Mouse (Mus musculus): ENCODE data around the gene Zfp113. TPM values are rescaled to one million over a fixed set of nuclear protein-coding genes. Genes with fewer than 3 reads are reported as not detected.

Zfp113 gene
- total and polyA plus RNA-seq, 3 experiments: 4.4 to 7.0 (median 5.8) TPM

GRCm38 (mm10) chr5:138193771-138194727 lies 38.5 kb upstream of the Zfp113 start, which contains the start of gene Mblac1:
Gene Mblac1, plus strand, starts transcription at chr5:138194314.
- Histone ChIP-seq H3K9ac (ENCODE audit: insufficient read depth, low read depth) (peak within 1 kb of the TSS; percentile 42; the same call in 1 of the 2 replicates), H3K27me3 (replicated peaks) (no peaks in the 10 kb centered on the region), H3K4me2 (ENCODE audit: insufficient read depth, low read depth, poor library complexity, severe bottlenecking) (peak within 1 kb of the TSS; percentile 4; the same call in 1 of the 2 replicates), H3K36me3 (replicated peaks in 1 of 2; ENCODE audit: control insufficient read depth in 1 of 2, insufficient read depth in 1 of 2, low read length in 1 of 2) (peaks cover 21 to 57% of the 10 kb centered on the region in 2 experiments), H3K4me3 (replicated peaks in 1 of 3; ENCODE audit: low read depth in 2 of 3, low read length in 2 of 3, poor library complexity in 1 of 3) (peak within 1 kb of the TSS in 2 of 3 experiments; percentile 23 to 53), H3K79me2 (replicated peaks; ENCODE audit: control insufficient read depth, extremely low read depth, insufficient read depth, poor library complexity, severe bottlenecking) (no peaks in the 10 kb centered on the region), H3K9me3 (replicated peaks; ENCODE audit: low read length) (peaks cover 3% of the 10 kb centered on the region), H3K4me1 (ENCODE audit: control insufficient read depth in 1 of 2, insufficient read depth in 2 of 2) (no peaks in the 10 kb centered on the region), H3K27ac (ENCODE audit: insufficient read depth, low read depth) (no peak within 1 kb of the TSS)
- peak; percentile 67 for TF ChIP-seq POLR2AphosphoS2 (IDR thresholded peaks at IDR 0.05; ENCODE audit: low read depth, low read length)
- peak; percentile 33 for TF ChIP-seq MYC (IDR thresholded peaks at IDR 0.05; ENCODE audit: low read depth, low read length)
- peak; percentile 57; the same call in 1 of the 2 replicates for TF ChIP-seq NELFE (IDR thresholded peaks at IDR 0.05; ENCODE audit: low read depth, low read length)
- no peak for TF ChIP-seq ZKSCAN1 (IDR thresholded peaks at IDR 0.05; ENCODE audit: borderline replicate concordance, low read depth, low read length)
- TF ChIP-seq ELF1 (IDR thresholded peaks at IDR 0.05; ENCODE audit: low read depth, low read length): 0 out of 2 replicates have a peak, but pooled peaks have one; percentile 11
- TF ChIP-seq TBP (conservative IDR thresholded peaks at IDR 0.05; ENCODE audit: low read depth, low read length): peak; percentile 43; the same call in 1 of the 2 replicates
- peak; percentile 41 for TF ChIP-seq POLR2A (IDR thresholded peaks at IDR 0.05; ENCODE audit: low read depth, low read length)
- no peak for TF ChIP-seq NRF1 (IDR thresholded peaks at IDR 0.05; ENCODE audit: low read depth, low read length)
- TF ChIP-seq USF2 (conservative IDR thresholded peaks at IDR 0.05; ENCODE audit: low read depth, low read length): no peak
- peak; percentile 97 for TF ChIP-seq CHD1 (IDR thresholded peaks at IDR 0.05; ENCODE audit: low read depth, low read length)
- no peak for TF ChIP-seq JUN (IDR thresholded peaks at IDR 0.05; ENCODE audit: insufficient read depth, low read depth, low read length)
- TF ChIP-seq KAT2A (IDR thresholded peaks at IDR 0.05; ENCODE audit: insufficient replicate concordance, low read length): no peak
- dilution Hi-C loops (cut with MboI; ENCODE audit: extremely low pct_ligation_motif_present, extremely low pct_unique_long_range_greater_than_20kb, low sequenced_read_pairs) (no loop called here), in situ Hi-C loops (cut with MboI; ENCODE audit: low pct_ligation_motif_present, low pct_unique_long_range_greater_than_20kb, low sequenced_read_pairs) (no loop called here)
- no peak for DNase-seq (ENCODE audit: extremely low read depth)

GRCm38 (mm10) chr5:138187661-138188306 lies 32.2 kb upstream of the Zfp113 start:
- dilution Hi-C loops (cut with MboI; ENCODE audit: extremely low pct_ligation_motif_present, extremely low pct_unique_long_range_greater_than_20kb, low sequenced_read_pairs): no loop called here

More at GRCm38 (mm10) chr5:138187661-138188306, 32.2 kb upstream of the Zfp113 start:
- Histone ChIP-seq H3K9ac (ENCODE audit: insufficient read depth, low read depth) (peak overlapping the region; percentile 76), H3K27ac (ENCODE audit: insufficient read depth, low read depth) (peak overlapping the region; percentile 38), H3K4me3 (replicated peaks in 1 of 3; ENCODE audit: low read depth in 2 of 3, low read length in 2 of 3, poor library complexity in 1 of 3) (peak overlapping the region; percentile 86 to 96 (median 92)), H3K36me3 (replicated peaks in 1 of 2; ENCODE audit: control insufficient read depth in 1 of 2, insufficient read depth in 1 of 2, low read length in 1 of 2) (peaks cover 38 to 57% of the 10 kb centered on the region in 2 experiments), H3K27me3 (replicated peaks) (no peaks in the 10 kb centered on the region), H3K4me1 (ENCODE audit: control insufficient read depth in 1 of 2, insufficient read depth in 2 of 2) (peaks cover 3 to 17% of the 10 kb centered on the region in 2 experiments; a peak in 3 of 4 replicates), H3K4me2 (ENCODE audit: insufficient read depth, low read depth, poor library complexity, severe bottlenecking) (peak overlapping the region; percentile 83), H3K9me3 (replicated peaks; ENCODE audit: low read length) (no peaks in the 10 kb centered on the region), H3K79me2 (replicated peaks; ENCODE audit: control insufficient read depth, extremely low read depth, insufficient read depth, poor library complexity, severe bottlenecking) (0 out of 2 replicates have a peak, but pooled peaks cover 3% of the 10 kb centered on the region)
- DNase-seq (ENCODE audit: extremely low read depth): peak; percentile 82
- no peak for TF ChIP-seq MAX (IDR thresholded peaks at IDR 0.05; ENCODE audit: low read length)
- peak; percentile 94 for TF ChIP-seq HCFC1 (IDR thresholded peaks at IDR 0.05; ENCODE audit: low read depth, low read length)
- peak; percentile 57; the same call in 1 of the 2 replicates for TF ChIP-seq GABPA (IDR thresholded peaks at IDR 0.05; ENCODE audit: insufficient replicate concordance, low read depth, low read length)
- TF ChIP-seq KAT2A (IDR thresholded peaks at IDR 0.05; ENCODE audit: insufficient replicate concordance, low read length): peak; percentile 88; the same call in 1 of the 2 replicates
- in situ Hi-C loops (cut with MboI; ENCODE audit: low pct_ligation_motif_present, low pct_unique_long_range_greater_than_20kb, low sequenced_read_pairs): no loop called here
